Mouse (Mus musculus) liver, embryonic 14.5 days (tissue): ENCODE data around the gene Arhgap5.

ENCODE experiments used
- CTCF ChIP-seq: IDR thresholded peaks from 2 replicates; pipeline ENCODE4 v1.5.1; 2016; ENCODE audit warnings: antibody characterized with exemption, low read depth, control low read depth
- EP300 ChIP-seq: IDR thresholded peaks from 2 replicates; pipeline ENCODE4 v1.6.1; 2016; ENCODE audit warnings: antibody characterized with exemption, low read depth

DNA sequence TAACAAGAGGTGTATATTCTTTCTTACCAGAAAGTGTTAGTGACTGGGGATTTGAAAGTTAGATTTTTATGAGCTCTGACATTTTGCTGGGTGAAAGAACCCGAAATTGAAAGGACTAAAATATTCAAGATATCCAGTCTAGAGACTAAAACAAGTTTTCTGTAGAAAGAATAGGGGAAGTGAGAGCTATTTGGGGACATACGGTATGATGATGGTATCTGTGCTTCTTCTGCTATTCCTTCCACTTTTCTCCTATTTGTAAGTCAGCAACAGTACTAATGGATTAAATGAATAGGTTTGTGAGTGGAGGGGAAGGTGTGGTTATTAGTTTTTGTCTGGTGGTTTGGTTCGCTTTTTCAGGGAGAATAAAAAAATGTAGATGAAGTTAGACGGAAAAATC lies 37.5 kb downstream of the Arhgap5 start:
- TF ChIP-seq CTCF (no peak), EP300 (no peak)
